In the genomic region with DNA sequence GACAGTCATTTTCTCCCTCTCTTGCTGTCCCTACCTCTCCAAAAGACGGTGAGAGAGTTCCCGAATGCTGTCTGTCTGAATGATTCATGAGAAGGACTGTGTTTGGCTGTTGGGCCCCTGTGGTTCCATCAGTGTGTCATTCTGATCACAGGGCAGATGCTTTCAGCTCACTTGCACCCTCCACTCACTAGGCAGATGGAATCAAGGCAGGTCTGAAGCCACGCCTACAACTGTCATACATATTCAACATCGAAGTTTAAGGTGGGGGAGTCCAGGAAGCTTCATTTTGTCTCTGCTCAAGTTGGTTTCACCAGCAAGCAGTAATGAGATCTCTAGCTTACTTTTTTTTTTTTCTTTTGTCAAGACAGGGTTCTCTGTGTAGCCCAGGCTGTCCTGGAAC, we compare ENCODE assay signal across 19 mouse cellular contexts.
DNase-seq lines count a peak whose midpoint lies in the region; ATAC-seq lines count a peak whose summit lies in the region.
"Had no signal": no experiment of that assay in that cellular context is flagged by ENCODE, and none has a peak within 500 bp of the region (broad histone marks: within the 10 kb centered on the region; RNA-seq: fewer than 3 reads in every experiment).

No protein-coding gene starts in this region.

- intact Hi-C loops in heart, postnatal 10 days (cut with DNase I) = no loop called here

- DNase-seq in heart, adult 11 months = peak; percentile 84
- no peak for DNase-seq in heart, postnatal 10 days
- DNase-seq in thymus, postnatal 0 days (ENCODE audit: low spot score) = peak; percentile 32
- no peak for DNase-seq in thymus, postnatal 10 days (ENCODE audit: low spot score in 2 of 2)
- peak; percentile 33 for DNase-seq in thymus, postnatal 25 days
- no peak for DNase-seq in layer of hippocampus, adult 11-12 months (ENCODE audit: low spot score)
- no peak for DNase-seq in gastrocnemius, postnatal 25 days
- DNase-seq: adrenal gland, adult 8-10 months; cerebellum, adult 18-20 months; cerebellum, postnatal 14 days; kidney, postnatal 25 days; left cerebral cortex, postnatal 4 days; lung, embryonic 14.5 days; lung, postnatal 4 days had no signal

- peak; percentile 11 for ATAC-seq in inflammation-experienced regulatory T-cells, adult 6 months
- ATAC-seq: hindbrain, embryonic 16.5 days; intestine, postnatal 0 days; midbrain, embryonic 15.5 days; Patski had no signal

Comparison
In these comparisons a context has a peak if more than half of its experiments do, and no peak if none do; other contexts are left out.
1. DNase-seq: peak in heart, adult 11 months (single experiment), thymus, postnatal 0 days (single experiment) and thymus, postnatal 25 days (single experiment); none in heart, postnatal 10 days (0 of 2), thymus, postnatal 10 days (0 of 2), layer of hippocampus, adult 11-12 months (single experiment) and gastrocnemius, postnatal 25 days (single experiment).